Mouse (Mus musculus) frontal cortex, postnatal 14 days (tissue): ENCODE results near the gene Mrgprh.

Experiments used
- DNase-seq, 2 experiments: peaks; one replicate each; pipeline ENCODE4 v3.0.0; 2022; ENCODE audit warnings: low spot score in 2 of 2

Gene Mrgprh

GRCm38 (mm10) chr17:12916588-12917380 lies 41.0 kb downstream of the Mrgprh start:
- no peak for DNase-seq

GRCm38 (mm10) chr17:12921073-12921472 lies 45.2 kb downstream of the Mrgprh start:
- no peak for DNase-seq

GRCm38 (mm10) chr17:12925001-12925400 lies 49.2 kb downstream of the Mrgprh start:
- no peak for DNase-seq

- no peak for DNase-seq
These were observed 49.9 kb downstream of the Mrgprh start for GRCm38 (mm10) chr17:12925703-12926180.
